In the genomic region with DNA sequence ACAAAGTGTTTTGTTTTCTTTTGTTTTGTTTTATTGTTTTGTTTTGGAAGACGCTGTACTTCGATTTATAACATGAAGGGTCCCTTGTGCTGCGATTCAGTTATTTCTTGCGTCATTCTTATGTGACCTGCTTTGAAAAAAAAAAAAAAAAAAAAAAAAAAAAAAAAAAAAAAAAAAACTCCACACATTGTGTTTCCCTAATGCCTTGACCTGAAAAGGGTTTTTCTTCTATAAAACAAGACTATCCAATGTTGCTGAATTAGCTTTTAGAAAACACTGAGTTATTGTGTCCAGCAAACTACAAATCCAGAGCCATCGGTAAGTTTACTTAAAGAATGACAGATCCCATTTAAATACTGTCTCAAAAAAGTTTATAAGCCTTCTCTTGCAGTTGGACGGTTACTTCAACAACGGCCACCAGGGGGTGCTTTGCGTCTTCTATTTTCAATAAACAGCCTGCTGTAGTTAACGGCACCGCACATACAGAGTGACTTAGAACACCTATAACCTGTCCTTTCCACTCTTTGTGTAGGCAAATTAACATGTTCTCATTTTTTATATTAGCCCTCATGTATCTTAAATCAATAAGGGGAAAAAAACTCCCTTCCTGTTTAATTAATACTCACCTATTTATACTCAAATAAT, we compare ENCODE assay signal across 8 mouse cellular contexts.
DNase-seq lines count a peak whose midpoint lies in the region; ATAC-seq and TF ChIP-seq lines count a peak whose summit lies in the region.

No protein-coding gene starts in this region.

- TF ChIP-seq CTCF in heart, adult 2 months (IDR thresholded peaks at IDR 0.05) = peak; percentile 86
- TF ChIP-seq CTCF in kidney, adult 2 months (conservative IDR thresholded peaks at IDR 0.05; ENCODE audit: insufficient read depth, insufficient read length, low read depth, low read length) = peak; percentile 63

- no peaks in the 10 kb centered on the region for H3K36me3 ChIP-seq in heart, adult 2 months (ENCODE audit: control insufficient read depth, insufficient read depth, low read length)
- H3K36me3 ChIP-seq in heart, embryonic 12.5 days = no peaks in the 10 kb centered on the region
- no peaks in the 10 kb centered on the region for H3K36me3 ChIP-seq in kidney, adult 2 months (ENCODE audit: control insufficient read depth, insufficient read depth, low read length)
- no peaks in the 10 kb centered on the region for H3K36me3 ChIP-seq in midbrain, embryonic 16.5 days (ENCODE audit: control insufficient read depth, insufficient read depth, low read length)

- H3K27me3 ChIP-seq in heart, adult 2 months (ENCODE audit: control insufficient read depth, insufficient read depth, low read length) = no peaks in the 10 kb centered on the region
- H3K27me3 ChIP-seq in heart, embryonic 12.5 days (replicated peaks) = no peaks in the 10 kb centered on the region
- no peaks in the 10 kb centered on the region for H3K27me3 ChIP-seq in kidney, adult 2 months (replicated peaks; ENCODE audit: control insufficient read depth, insufficient read depth, low read length)
- no peaks in the 10 kb centered on the region for H3K27me3 ChIP-seq in midbrain, embryonic 16.5 days (ENCODE audit: control insufficient read depth, insufficient read depth, low read depth, low read length)

- H3K27ac ChIP-seq in heart, adult 2 months = no peak overlapping the region
- H3K27ac ChIP-seq in heart, embryonic 12.5 days (ENCODE audit: poor library complexity, severe bottlenecking) = no peak overlapping the region
- no peak overlapping the region for H3K27ac ChIP-seq in kidney, adult 2 months (ENCODE audit: insufficient read depth, low read depth, low read length)
- no peak overlapping the region for H3K27ac ChIP-seq in midbrain, embryonic 16.5 days (ENCODE audit: low read length)

- no peak overlapping the region for H3K4me3 ChIP-seq in heart, adult 2 months
- H3K4me3 ChIP-seq in heart, embryonic 12.5 days = no peak overlapping the region
- H3K4me3 ChIP-seq in kidney, adult 2 months (ENCODE audit: insufficient read depth, low read depth, low read length) = no peak overlapping the region
- no peak overlapping the region for H3K4me3 ChIP-seq in midbrain, embryonic 16.5 days (ENCODE audit: low read depth, low read length)

- no peak for ATAC-seq in heart, embryonic 12.5 days (ENCODE audit: insufficient number of reproducible peaks, low FRiP score)
- 0 out of 2 replicates have a peak, but pooled peaks have one; percentile 59 for ATAC-seq in midbrain, embryonic 16.5 days

- intact Hi-C loops in heart, adult 2 months (cut with DNase I) = loop anchor here (2.0 to 10.0 kb wide), 2 partner anchors 257 to 429 kb away; no protein-coding TSS in a partner anchor
- intact Hi-C loops in left cerebral cortex, postnatal 4 days (cut with DNase I) = loop anchor here (5.0 to 10.0 kb wide), 4 partner anchors 120 to 747 kb away; no protein-coding TSS in a partner anchor

- 10% methylated on average over 10 of the region's 10 CpGs for WGBS in heart, adult 2 months
- 16% methylated on average over 10 of the region's 10 CpGs for WGBS in heart, embryonic 12.5 days
- 7% methylated on average over 10 of the region's 10 CpGs for WGBS in kidney, adult 2 months
- 7% methylated on average over 10 of the region's 10 CpGs for WGBS in midbrain, embryonic 16.5 days

- no peak for TF ChIP-seq POLR2A in heart, adult 2 months (IDR thresholded peaks at IDR 0.05; ENCODE audit: insufficient read depth, low read depth, low read length)
- no peak for TF ChIP-seq POLR2A in kidney, adult 2 months (IDR thresholded peaks at IDR 0.05; ENCODE audit: low read depth, low read length)

- H3K4me2 ChIP-seq in heart, embryonic 12.5 days = no peak overlapping the region
- no peak overlapping the region for H3K4me2 ChIP-seq in midbrain, embryonic 16.5 days (ENCODE audit: low read length)

- H3K79me2 ChIP-seq in heart, adult 2 months (replicated peaks; ENCODE audit: control insufficient read depth, insufficient read depth, low read length) = no peaks in the 10 kb centered on the region

- H3K4me1 ChIP-seq in heart, adult 2 months (ENCODE audit: control insufficient read depth, insufficient read depth, low read length) = no peaks in the 10 kb centered on the region
- 0 out of 2 replicates have a peak, but pooled peaks cover 3% of the 10 kb centered on the region for H3K4me1 ChIP-seq in heart, embryonic 12.5 days (replicated peaks)
- H3K4me1 ChIP-seq in kidney, adult 2 months (ENCODE audit: control insufficient read depth, insufficient read depth, low read length) = no peaks in the 10 kb centered on the region
- H3K4me1 ChIP-seq in midbrain, embryonic 16.5 days (ENCODE audit: control insufficient read depth, insufficient read depth, low read length) = no peaks in the 10 kb centered on the region

- no peak overlapping the region for H3K9ac ChIP-seq in heart, adult 2 months (ENCODE audit: low read depth, low read length)
- H3K9ac ChIP-seq in heart, embryonic 12.5 days = no peak overlapping the region
- no peak overlapping the region for H3K9ac ChIP-seq in midbrain, embryonic 16.5 days (ENCODE audit: low read depth, low read length)

- DNase-seq in heart, adult 2 months = peak; percentile 72 to 79
- DNase-seq in cerebellum, adult 9-10 months = peak; percentile 71
- peak; percentile 39 to 87 for DNase-seq in frontal cortex, postnatal 14 days (ENCODE audit: low spot score in 2 of 2)
- peak; percentile 81 for DNase-seq in kidney, adult 2 months
- DNase-seq in left cerebral cortex, postnatal 4 days = peak; percentile 89
- DNase-seq in spleen, postnatal 36 days (ENCODE audit: low spot score in 2 of 2) = peak; percentile 59

- no peaks in the 10 kb centered on the region for H3K9me3 ChIP-seq in heart, embryonic 12.5 days (replicated peaks)
- H3K9me3 ChIP-seq in midbrain, embryonic 16.5 days (replicated peaks; ENCODE audit: control insufficient read depth, low read length, poor library complexity, severe bottlenecking) = no peaks in the 10 kb centered on the region

- no peak for TF ChIP-seq EP300 in heart, adult 2 months (IDR thresholded peaks at IDR 0.05; ENCODE audit: insufficient read depth, low read depth, low read length)
